11 mouse cellular contexts compared by ENCODE assay signal in the genomic region with DNA sequence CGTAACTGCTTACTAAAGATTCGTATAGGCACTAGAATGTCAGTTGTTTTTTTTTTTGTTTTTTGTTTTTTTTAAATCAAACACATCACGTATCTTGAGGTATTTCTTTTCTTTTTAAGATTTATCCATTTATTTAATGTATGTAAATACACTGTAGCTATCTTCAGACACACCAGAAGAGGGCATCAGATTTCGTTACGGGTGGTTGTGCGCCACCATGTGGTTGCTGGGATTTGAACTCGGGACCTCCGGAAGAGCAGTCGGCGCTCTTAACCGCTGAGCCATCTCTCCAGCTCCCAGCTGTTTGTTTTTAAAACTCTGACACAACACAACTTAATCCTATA. TPM values are rescaled to one million over a fixed set of nuclear protein-coding genes. Genes with fewer than 3 reads are reported as not detected.
DNase-seq lines count a peak whose midpoint lies in the region; ATAC-seq and TF ChIP-seq lines count a peak whose summit lies in the region.
"Not testable (repeated sequence)": the region's sequence is repeated elsewhere in the genome, so short reads cannot be mapped to it uniquely, and the experiment has no call there.
"Had no signal": no experiment of that assay in that cellular context is flagged by ENCODE, and none has a peak within 500 bp of the region (broad histone marks: within the 10 kb centered on the region; RNA-seq: fewer than 3 reads in every experiment).

No protein-coding gene starts in this region.

- TF ChIP-seq CTCF in hindbrain, postnatal 0 days (IDR thresholded peaks at IDR 0.05; ENCODE audit: low read depth) = peak; percentile 65
- 0 out of 2 replicates have a peak, but pooled peaks have one; percentile 30 for TF ChIP-seq CTCF in lung, adult 2 months (IDR thresholded peaks at IDR 0.05; ENCODE audit: insufficient read depth, low read length)

- H3K4me2 ChIP-seq in heart, embryonic 12.5 days = peak overlapping the region; percentile 94
- H3K4me2 ChIP-seq in hindbrain, postnatal 0 days (ENCODE audit: low read depth, low read length) = peak overlapping the region; percentile 87
- H3K4me2 ChIP-seq in limb, embryonic 11.5 days (ENCODE audit: low read depth, severe bottlenecking) = peak overlapping the region; percentile 71
- H3K4me2 ChIP-seq in midbrain, embryonic 16.5 days (ENCODE audit: low read length) = peak overlapping the region; percentile 84
- H3K4me2 ChIP-seq in stomach, embryonic 16.5 days (ENCODE audit: low read depth, low read length) = peak overlapping the region; percentile 90

- peaks cover 62% of the 10 kb centered on the region for H3K27me3 ChIP-seq in erythroblast, embryonic 14.5 days (ENCODE audit: control insufficient read depth)
- peaks cover 37% of the 10 kb centered on the region for H3K27me3 ChIP-seq in heart, embryonic 12.5 days (replicated peaks)
- H3K27me3 ChIP-seq in hindbrain, postnatal 0 days (ENCODE audit: insufficient read depth, low read length); midbrain, embryonic 16.5 days (ENCODE audit: control insufficient read depth, insufficient read depth, low read depth, low read length); stomach, embryonic 16.5 days (ENCODE audit: control insufficient read depth, insufficient read depth, low read length): not testable (repeated sequence)
- H3K27me3 ChIP-seq in limb, embryonic 11.5 days (ENCODE audit: control insufficient read depth, insufficient read depth, low read length) = peaks cover 16% of the 10 kb centered on the region

- in situ Hi-C loops in ES-E14 (cut with MboI; ENCODE audit: low sequenced_read_pairs in 2 of 2, unreplicated experiment in 2 of 2) = not testable (repeated sequence)

- H3K4me3 ChIP-seq in ES-E14 (ENCODE audit: insufficient read depth in 1 of 2, low read depth in 1 of 2, low read length in 2 of 2, poor library complexity in 1 of 2, severe bottlenecking in 1 of 2) = peak overlapping the region; percentile 65 to 78
- H3K4me3 ChIP-seq in erythroblast, embryonic 14.5 days (replicated peaks) = peak overlapping the region; percentile 53
- peak overlapping the region; percentile 55 for H3K4me3 ChIP-seq in heart, embryonic 12.5 days
- peak overlapping the region; percentile 47 for H3K4me3 ChIP-seq in hindbrain, postnatal 0 days (ENCODE audit: low read length)
- peak overlapping the region; percentile 42 for H3K4me3 ChIP-seq in limb, embryonic 11.5 days (ENCODE audit: low read depth, low read length)
- peak overlapping the region; percentile 62 for H3K4me3 ChIP-seq in lung, adult 2 months (replicated peaks; ENCODE audit: extremely low read depth, low read depth, low read length)
- peak overlapping the region; percentile 48 for H3K4me3 ChIP-seq in midbrain, embryonic 16.5 days (ENCODE audit: low read depth, low read length)
- peak overlapping the region; percentile 61 for H3K4me3 ChIP-seq in stomach, embryonic 16.5 days (replicated peaks; ENCODE audit: low read length)

- not testable (repeated sequence) for H3K27ac ChIP-seq in ES-E14 (ENCODE audit: insufficient read depth, low read depth, low read length, poor library complexity, severe bottlenecking); heart, embryonic 12.5 days (ENCODE audit: poor library complexity, severe bottlenecking); hindbrain, postnatal 0 days; limb, embryonic 11.5 days (replicated peaks; ENCODE audit: low read depth, low read length); midbrain, embryonic 16.5 days (ENCODE audit: low read length); stomach, embryonic 16.5 days (ENCODE audit: low read length)

- H3K9me3 ChIP-seq in ES-E14 (ENCODE audit: control insufficient read depth, insufficient read depth, low read depth, low read length); erythroblast, embryonic 14.5 days (ENCODE audit: control insufficient read depth, low read length); heart, embryonic 12.5 days (replicated peaks); hindbrain, postnatal 0 days (ENCODE audit: low read length); limb, embryonic 11.5 days (ENCODE audit: control insufficient read depth, low read length); midbrain, embryonic 16.5 days (replicated peaks; ENCODE audit: control insufficient read depth, low read length, poor library complexity, severe bottlenecking); stomach, embryonic 16.5 days (replicated peaks; ENCODE audit: control insufficient read depth, low read length): not testable (repeated sequence)

- H3K4me1 ChIP-seq in ES-E14 (ENCODE audit: control insufficient read depth in 2 of 2, insufficient read depth in 2 of 2, low read length in 2 of 2, poor library complexity in 1 of 2); heart, embryonic 12.5 days (replicated peaks); hindbrain, postnatal 0 days (ENCODE audit: insufficient read depth, low read length); limb, embryonic 11.5 days (ENCODE audit: control insufficient read depth, insufficient read depth, low read length); lung, adult 2 months (ENCODE audit: control insufficient read depth, insufficient read depth, low read length); midbrain, embryonic 16.5 days (ENCODE audit: control insufficient read depth, insufficient read depth, low read length): not testable (repeated sequence)
- peaks cover 28% of the 10 kb centered on the region for H3K4me1 ChIP-seq in erythroblast, embryonic 14.5 days (ENCODE audit: control insufficient read depth)
- peaks cover 10% of the 10 kb centered on the region for H3K4me1 ChIP-seq in stomach, embryonic 16.5 days (ENCODE audit: control insufficient read depth, insufficient read depth, low read length)

- not testable (repeated sequence) for H3K36me3 ChIP-seq in ES-E14 (ENCODE audit: control insufficient read depth, insufficient read depth, low read length, poor library complexity, severe bottlenecking); erythroblast, embryonic 14.5 days (ENCODE audit: control insufficient read depth); heart, embryonic 12.5 days; hindbrain, postnatal 0 days (ENCODE audit: insufficient read depth, low read length); limb, embryonic 11.5 days (ENCODE audit: control insufficient read depth, insufficient read depth, low read length); midbrain, embryonic 16.5 days (ENCODE audit: control insufficient read depth, insufficient read depth, low read length); stomach, embryonic 16.5 days (ENCODE audit: control insufficient read depth, insufficient read depth, low read length)

- 0 out of 2 replicates have a peak overlapping the region, but pooled peaks have one; percentile 78 for H3K9ac ChIP-seq in ES-E14 (ENCODE audit: insufficient read depth, low read depth, low read length, poor library complexity, severe bottlenecking)
- H3K9ac ChIP-seq in heart, embryonic 12.5 days = 0 out of 2 replicates have a peak overlapping the region, but pooled peaks have one; percentile 39
- H3K9ac ChIP-seq in hindbrain, postnatal 0 days (replicated peaks; ENCODE audit: low read length); limb, embryonic 11.5 days (ENCODE audit: low read length); midbrain, embryonic 16.5 days (ENCODE audit: low read depth, low read length): not testable (repeated sequence)
- peak overlapping the region; percentile 77 for H3K9ac ChIP-seq in stomach, embryonic 16.5 days (ENCODE audit: low read length)

- WGBS in heart, embryonic 12.5 days = 16% methylated on average over 11 of the region's 11 CpGs
- 16% methylated on average over 11 of the region's 11 CpGs for WGBS in hindbrain, postnatal 0 days
- 14% methylated on average over 11 of the region's 11 CpGs for WGBS in limb, embryonic 11.5 days
- WGBS in lung, adult 2 months = 10% methylated on average over 11 of the region's 11 CpGs
- 14% methylated on average over 11 of the region's 11 CpGs for WGBS in midbrain, embryonic 16.5 days
- WGBS in stomach, embryonic 16.5 days = 11% methylated on average over 11 of the region's 11 CpGs

- not testable (repeated sequence) for DNase-seq in ES-E14 (ENCODE audit: low read depth, low spot score); hindbrain, postnatal 0 days (ENCODE audit: low spot score); limb, embryonic 11.5 days (ENCODE audit: low spot score); lung, adult 2 months

- not testable (repeated sequence) for ATAC-seq in heart, embryonic 12.5 days (ENCODE audit: insufficient number of reproducible peaks, low FRiP score); limb, embryonic 11.5 days (ENCODE audit: insufficient number of reproducible peaks, low FRiP score, low TSS enrichment, low read depth); midbrain, embryonic 16.5 days; stomach, embryonic 16.5 days (ENCODE audit: insufficient read depth, low FRiP score)
- peak; percentile 6; the same call in 1 of the 2 replicates for ATAC-seq in hindbrain, postnatal 0 days

- TF ChIP-seq POLR2A in lung, adult 2 months (IDR thresholded peaks at IDR 0.05; ENCODE audit: borderline replicate concordance, extremely low read depth, low read depth, low read length) = not testable (repeated sequence)

RNA-seq across cellular contexts. Expression of a gene that starts 0.3 kb away (rescaled TPM):
- 8.9 and 12.9 TPM in 2 replicates for total RNA-seq in ES-E14 (2012; rRNA removed)
- polyA plus RNA-seq in erythroblast, embryonic 14.5 days (2012) = 0.03 TPM in 1 of 2 replicates, not detected in the other
- polyA plus RNA-seq in heart, embryonic 12.5 days (2016; fragmentation: Nextera tagmentation; extraction: Ambion mirVana) = 0.49 and 0.64 TPM in 2 replicates
- 0.37 and 2.0 TPM in 2 replicates for total RNA-seq in hindbrain, postnatal 0 days (2014; rRNA removed)
- polyA plus RNA-seq in hindbrain, postnatal 0 days (2015; fragmentation: Nextera tagmentation; extraction: Ambion mirVana) = 0.95 and 0.96 TPM in 2 replicates
- 0.91 and 1.2 TPM in 2 replicates for polyA plus RNA-seq in limb, embryonic 11.5 days (2014; fragmentation: Nextera tagmentation; extraction: Ambion mirVana)
- 26.0 and 31.0 TPM in 2 replicates for polyA plus RNA-seq in lung, adult 2 months (2012; rRNA removed)
- polyA plus RNA-seq in midbrain, embryonic 16.5 days (2015; fragmentation: Nextera tagmentation; extraction: Ambion mirVana) = 0.85 and 1.1 TPM in 2 replicates
- polyA plus RNA-seq in stomach, embryonic 16.5 days (2015; fragmentation: Nextera tagmentation; extraction: Ambion mirVana) = 29.3 and 35.5 TPM in 2 replicates
- total RNA-seq: megakaryocyte progenitor cell, adult 5-6 weeks had no signal

RNA-seq across cellular contexts. Expression of a gene that starts 8.9 kb away (rescaled TPM):
- total RNA-seq in ES-E14 (2012; rRNA removed) = 9.3 and 20.1 TPM in 2 replicates
- polyA plus RNA-seq in erythroblast, embryonic 14.5 days (2012) = not detected in 2 replicates
- 3.3 and 4.0 TPM in 2 replicates for polyA plus RNA-seq in heart, embryonic 12.5 days (2016; fragmentation: Nextera tagmentation; extraction: Ambion mirVana)
- 3.5 and 4.3 TPM in 2 replicates for total RNA-seq in hindbrain, postnatal 0 days (2014; rRNA removed)
- 16.4 and 17.6 TPM in 2 replicates for polyA plus RNA-seq in hindbrain, postnatal 0 days (2015; fragmentation: Nextera tagmentation; extraction: Ambion mirVana)
- polyA plus RNA-seq in limb, embryonic 11.5 days (2014; fragmentation: Nextera tagmentation; extraction: Ambion mirVana) = 7.6 and 8.1 TPM in 2 replicates
- 4.0 and 4.2 TPM in 2 replicates for polyA plus RNA-seq in lung, adult 2 months (2012; rRNA removed)
- 15.5 and 17.3 TPM in 2 replicates for polyA plus RNA-seq in midbrain, embryonic 16.5 days (2015; fragmentation: Nextera tagmentation; extraction: Ambion mirVana)
- 6.8 and 8.0 TPM in 2 replicates for polyA plus RNA-seq in stomach, embryonic 16.5 days (2015; fragmentation: Nextera tagmentation; extraction: Ambion mirVana)

RNA-seq across cellular contexts. Expression of a gene that starts 23.7 kb away (rescaled TPM):
- total RNA-seq in ES-E14 (2012; rRNA removed) = 0.62 and 1.2 TPM in 2 replicates
- polyA plus RNA-seq in erythroblast, embryonic 14.5 days (2012) = 0.29 and 0.59 TPM in 2 replicates
- 7.0 and 8.0 TPM in 2 replicates for polyA plus RNA-seq in heart, embryonic 12.5 days (2016; fragmentation: Nextera tagmentation; extraction: Ambion mirVana)
- total RNA-seq in hindbrain, postnatal 0 days (2014; rRNA removed) = 4.1 and 5.1 TPM in 2 replicates
- 5.8 and 6.8 TPM in 2 replicates for polyA plus RNA-seq in hindbrain, postnatal 0 days (2015; fragmentation: Nextera tagmentation; extraction: Ambion mirVana)
- 16.5 TPM in 2 replicates for polyA plus RNA-seq in limb, embryonic 11.5 days (2014; fragmentation: Nextera tagmentation; extraction: Ambion mirVana)
- 10.0 and 14.1 TPM in 2 replicates for polyA plus RNA-seq in lung, adult 2 months (2012; rRNA removed)
- polyA plus RNA-seq in midbrain, embryonic 16.5 days (2015; fragmentation: Nextera tagmentation; extraction: Ambion mirVana) = 12.7 and 13.8 TPM in 2 replicates
- polyA plus RNA-seq in stomach, embryonic 16.5 days (2015; fragmentation: Nextera tagmentation; extraction: Ambion mirVana) = 30.0 and 32.1 TPM in 2 replicates

RNA-seq across cellular contexts. Expression of a gene that starts 40.2 kb away (rescaled TPM):
- 26.3 and 27.9 TPM in 2 replicates for total RNA-seq in ES-E14 (2012; rRNA removed)
- polyA plus RNA-seq in erythroblast, embryonic 14.5 days (2012) = 666 and 744 TPM in 2 replicates
- 74.3 and 80.0 TPM in 2 replicates for polyA plus RNA-seq in heart, embryonic 12.5 days (2016; fragmentation: Nextera tagmentation; extraction: Ambion mirVana)
- total RNA-seq in hindbrain, postnatal 0 days (2014; rRNA removed) = 50.4 and 50.9 TPM in 2 replicates
- polyA plus RNA-seq in hindbrain, postnatal 0 days (2015; fragmentation: Nextera tagmentation; extraction: Ambion mirVana) = 69.3 and 70.5 TPM in 2 replicates
- polyA plus RNA-seq in limb, embryonic 11.5 days (2014; fragmentation: Nextera tagmentation; extraction: Ambion mirVana) = 87.8 and 95.9 TPM in 2 replicates
- polyA plus RNA-seq in lung, adult 2 months (2012; rRNA removed) = 139 and 141 TPM in 2 replicates
- 70.6 and 76.7 TPM in 2 replicates for polyA plus RNA-seq in midbrain, embryonic 16.5 days (2015; fragmentation: Nextera tagmentation; extraction: Ambion mirVana)
- polyA plus RNA-seq in stomach, embryonic 16.5 days (2015; fragmentation: Nextera tagmentation; extraction: Ambion mirVana) = 144 and 150 TPM in 2 replicates

RNA-seq across cellular contexts. Expression of a gene that starts 44.5 kb away (rescaled TPM):
- 0.89 TPM in 1 of 2 replicates, not detected in the other for total RNA-seq in ES-E14 (2012; rRNA removed)
- not detected in 2 replicates for polyA plus RNA-seq in erythroblast, embryonic 14.5 days (2012)
- polyA plus RNA-seq in heart, embryonic 12.5 days (2016; fragmentation: Nextera tagmentation; extraction: Ambion mirVana) = not detected in 2 replicates
- total RNA-seq in hindbrain, postnatal 0 days (2014; rRNA removed) = 0.93 and 3.4 TPM in 2 replicates
- 0.14 TPM in 1 of 2 replicates, not detected in the other for polyA plus RNA-seq in hindbrain, postnatal 0 days (2015; fragmentation: Nextera tagmentation; extraction: Ambion mirVana)
- polyA plus RNA-seq in limb, embryonic 11.5 days (2014; fragmentation: Nextera tagmentation; extraction: Ambion mirVana) = not detected in 2 replicates
- 1.0 and 1.7 TPM in 2 replicates for polyA plus RNA-seq in lung, adult 2 months (2012; rRNA removed)
- polyA plus RNA-seq in midbrain, embryonic 16.5 days (2015; fragmentation: Nextera tagmentation; extraction: Ambion mirVana) = 0.13 TPM in 1 of 2 replicates, not detected in the other
- 0.26 and 0.34 TPM in 2 replicates for polyA plus RNA-seq in stomach, embryonic 16.5 days (2015; fragmentation: Nextera tagmentation; extraction: Ambion mirVana)
- total RNA-seq: gastrocnemius, postnatal 4 days; left cerebral cortex, postnatal 10 days; megakaryocyte progenitor cell, adult 5-6 weeks had no signal

Comparison
In these comparisons a context has a peak if more than half of its experiments do, and no peak if none do; other contexts are left out.
1. RNA of a gene that starts 0.3 kb away (polyA plus RNA-seq): 26.0 to 31.0 TPM in lung, adult 2 months and 29.3 to 35.5 TPM in stomach, embryonic 16.5 days; 0.95 to 0.96 TPM in hindbrain, postnatal 0 days, 0.91 to 1.2 TPM in limb, embryonic 11.5 days, 0.85 to 1.1 TPM in midbrain, embryonic 16.5 days, 0.49 to 0.64 TPM in heart, embryonic 12.5 days and 0.03 TPM in erythroblast, embryonic 14.5 days; every median in the first group is over 10 times any median in the second.
2. Peak in every context shown above with its lines, with median percentiles within 50 percentile points of each other: H3K4me3 ChIP-seq and H3K4me2 ChIP-seq.